Mouse (Mus musculus) lung, postnatal 36 days (tissue): ENCODE measurements around the gene Acap1.
A peak's percentile ranks its signal among the peaks of the same experiment; 100 is the strongest.
"Not testable (repeated sequence)": the region's sequence is repeated elsewhere in the genome, so short reads cannot be mapped to it uniquely, and the experiment has no call there.

Experiments
- DNase-seq: peaks from one replicate; pipeline ENCODE4 v3.0.0; 2022; ENCODE audit warnings: mixed read lengths

Acap1 gene

DNA sequence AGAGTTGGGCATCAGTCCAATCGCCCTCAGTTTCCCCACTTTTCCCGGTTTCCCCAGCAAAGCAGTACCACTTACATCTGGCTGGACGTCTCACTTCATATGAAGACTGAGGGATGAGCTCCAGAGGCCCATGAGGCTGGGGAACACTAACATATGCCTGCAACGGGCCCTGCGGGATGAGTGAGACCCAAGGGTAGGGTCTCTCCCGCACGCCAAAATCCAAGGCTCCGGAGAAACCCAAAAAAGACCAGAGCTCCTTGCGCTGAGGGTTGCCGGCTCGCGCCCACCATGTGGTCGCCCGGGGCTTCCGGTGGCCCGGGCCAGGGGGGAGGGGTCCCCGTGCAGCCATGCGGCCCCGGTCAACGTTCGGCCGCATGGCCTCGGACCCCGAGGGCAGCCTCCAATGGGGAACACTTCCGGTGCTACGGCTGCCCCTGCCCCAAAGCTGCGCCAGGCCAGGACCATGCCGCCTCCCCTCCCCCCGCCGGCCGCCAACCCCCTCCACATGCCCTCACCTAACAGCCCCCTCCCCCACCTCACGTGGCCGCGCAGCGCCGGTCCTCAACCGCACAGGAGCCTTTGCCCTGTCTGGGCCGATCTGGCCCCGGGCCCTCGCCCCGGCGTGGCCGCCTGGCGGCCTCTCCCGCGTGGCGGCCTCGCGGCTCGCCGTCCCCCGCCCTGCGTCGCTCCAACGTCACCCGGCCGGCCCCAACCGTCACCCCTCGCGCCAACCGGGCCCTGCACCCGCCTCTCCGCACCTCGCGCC, 25.1 kb upstream of the Acap1 start:
- DNase-seq, result no peak

DNA sequence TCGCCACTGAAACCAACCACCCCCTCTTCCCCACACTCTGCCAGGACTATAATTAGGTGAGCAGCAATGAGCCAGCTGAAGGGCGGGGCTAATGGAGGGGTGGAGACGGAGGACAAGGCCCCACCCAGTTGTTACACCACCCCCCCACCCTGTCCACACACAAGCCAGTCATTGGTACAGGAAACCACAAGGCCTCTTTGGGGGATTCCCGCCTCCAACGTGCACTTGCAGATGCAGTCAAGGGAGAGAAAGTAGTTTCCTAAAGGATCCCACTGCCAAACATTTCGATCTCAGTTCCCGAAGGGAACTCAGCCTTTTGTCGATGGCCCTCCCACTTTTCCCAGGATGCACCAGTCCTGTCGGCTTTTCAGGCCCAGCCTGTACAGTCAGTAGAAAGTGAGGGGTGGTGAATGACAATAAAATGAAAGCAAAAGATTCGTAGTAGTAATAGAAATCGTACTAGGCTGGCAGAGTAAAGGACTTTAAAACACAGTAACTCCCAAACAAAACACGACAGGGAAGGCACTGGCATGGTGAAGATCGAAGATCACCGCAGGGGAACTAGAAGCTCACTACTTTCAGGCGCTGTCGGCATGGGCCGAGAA, 24.4 kb upstream of the Acap1 start:
- peak; percentile 91 for DNase-seq

DNA sequence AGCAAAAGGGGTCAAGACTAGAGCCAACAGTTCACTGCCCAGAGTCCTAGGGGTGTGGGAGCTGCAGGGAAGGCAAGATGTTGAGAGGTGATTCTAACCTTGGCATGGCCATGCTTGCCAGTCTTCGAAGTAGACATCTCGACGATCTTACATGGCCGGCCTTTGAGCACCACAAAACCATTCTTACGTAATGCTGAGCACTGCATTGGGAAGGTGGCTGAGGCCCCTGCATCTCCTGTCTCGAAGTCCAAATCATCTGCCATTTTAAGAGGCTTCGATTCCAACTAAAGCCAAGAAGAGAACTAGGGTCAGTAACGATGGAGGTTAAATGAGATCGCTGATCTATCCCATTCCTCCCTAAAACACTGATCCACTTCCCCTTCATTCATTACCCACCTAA, 23.7 kb upstream of the Acap1 start:
- DNase-seq, result no peak

DNA sequence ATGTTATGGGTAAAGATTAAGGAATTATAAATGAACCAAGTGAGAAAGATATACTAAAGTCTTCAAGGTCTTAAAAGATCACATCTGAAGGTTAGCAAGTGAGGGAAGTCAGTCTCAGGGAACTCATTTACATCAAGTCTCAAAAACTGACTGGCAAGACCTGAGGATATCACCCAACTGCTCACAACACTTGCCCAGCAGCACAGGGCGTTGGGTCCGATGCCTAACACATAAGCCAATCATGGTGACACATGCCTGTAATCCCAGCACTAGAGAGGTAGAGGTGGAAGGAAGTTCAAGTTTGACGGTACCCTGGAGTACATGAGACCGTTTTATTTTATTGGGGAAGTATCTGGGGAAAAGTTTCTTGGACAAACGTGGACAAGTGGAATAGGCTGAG, 22.8 kb upstream of the Acap1 start:
- DNase-seq, result no peak

DNA sequence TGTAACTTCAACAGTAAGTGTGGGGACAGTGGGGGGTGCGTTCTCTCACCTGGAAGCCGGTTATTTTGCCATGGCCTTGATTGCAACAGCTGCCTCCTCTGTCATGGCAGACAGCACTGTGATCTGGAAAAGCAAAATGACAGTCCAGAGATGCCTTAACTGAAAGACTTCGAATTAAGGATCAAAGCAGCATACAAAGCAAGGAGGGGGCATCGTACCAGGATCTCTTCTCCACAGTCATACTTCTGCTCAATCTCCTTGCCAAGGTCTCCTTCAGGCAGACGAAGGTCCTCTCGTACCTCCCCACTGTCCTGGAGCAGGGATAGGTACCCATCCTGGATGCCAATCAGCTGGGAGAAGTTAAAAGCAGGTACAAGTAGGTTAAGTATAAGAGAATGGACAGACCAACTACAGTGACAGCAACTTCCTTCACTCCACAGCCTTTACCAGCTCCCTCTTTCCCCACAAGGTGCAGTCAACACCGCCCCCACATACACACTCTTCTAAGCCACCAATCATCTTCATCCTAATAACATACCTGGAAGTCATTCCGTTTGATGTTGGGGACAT, 22.1 kb upstream of the Acap1 start:
- DNase-seq, result no peak

DNA sequence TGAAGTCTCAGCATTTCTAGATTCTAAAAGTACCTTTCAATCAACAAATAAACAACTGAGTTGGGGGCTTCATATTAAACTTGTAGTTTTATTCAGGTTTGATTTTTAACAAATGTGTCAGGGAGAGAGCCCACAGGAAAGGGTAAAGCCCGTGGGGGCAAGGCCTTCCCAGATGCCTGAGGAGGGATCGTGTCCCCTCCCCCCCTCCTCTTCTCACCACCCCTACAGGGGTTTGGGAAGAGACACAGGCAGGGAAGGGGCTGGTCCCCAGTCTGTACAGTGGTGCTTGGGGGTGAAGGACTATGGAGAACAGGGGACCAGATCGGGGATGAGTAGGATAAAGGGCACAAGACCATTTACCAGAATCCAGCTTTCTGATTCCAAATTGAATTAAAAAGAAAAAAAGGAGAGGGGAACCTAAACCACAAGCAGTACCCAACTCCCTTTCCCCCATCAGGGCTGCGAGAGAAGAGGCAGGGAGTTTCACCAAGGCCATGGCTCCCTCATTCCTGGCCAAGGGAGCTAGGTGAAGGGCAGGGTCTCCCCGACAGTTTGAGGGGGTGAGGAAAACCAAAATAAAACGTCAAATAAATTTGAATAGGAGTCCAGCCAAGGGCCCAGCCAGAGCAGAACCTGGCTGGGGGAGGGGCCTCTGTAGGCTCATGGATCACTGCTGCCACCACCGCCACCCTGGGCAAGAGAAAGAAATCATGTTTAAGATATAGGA, 21.5 kb upstream of the Acap1 start:
- not testable (repeated sequence) for DNase-seq

DNA sequence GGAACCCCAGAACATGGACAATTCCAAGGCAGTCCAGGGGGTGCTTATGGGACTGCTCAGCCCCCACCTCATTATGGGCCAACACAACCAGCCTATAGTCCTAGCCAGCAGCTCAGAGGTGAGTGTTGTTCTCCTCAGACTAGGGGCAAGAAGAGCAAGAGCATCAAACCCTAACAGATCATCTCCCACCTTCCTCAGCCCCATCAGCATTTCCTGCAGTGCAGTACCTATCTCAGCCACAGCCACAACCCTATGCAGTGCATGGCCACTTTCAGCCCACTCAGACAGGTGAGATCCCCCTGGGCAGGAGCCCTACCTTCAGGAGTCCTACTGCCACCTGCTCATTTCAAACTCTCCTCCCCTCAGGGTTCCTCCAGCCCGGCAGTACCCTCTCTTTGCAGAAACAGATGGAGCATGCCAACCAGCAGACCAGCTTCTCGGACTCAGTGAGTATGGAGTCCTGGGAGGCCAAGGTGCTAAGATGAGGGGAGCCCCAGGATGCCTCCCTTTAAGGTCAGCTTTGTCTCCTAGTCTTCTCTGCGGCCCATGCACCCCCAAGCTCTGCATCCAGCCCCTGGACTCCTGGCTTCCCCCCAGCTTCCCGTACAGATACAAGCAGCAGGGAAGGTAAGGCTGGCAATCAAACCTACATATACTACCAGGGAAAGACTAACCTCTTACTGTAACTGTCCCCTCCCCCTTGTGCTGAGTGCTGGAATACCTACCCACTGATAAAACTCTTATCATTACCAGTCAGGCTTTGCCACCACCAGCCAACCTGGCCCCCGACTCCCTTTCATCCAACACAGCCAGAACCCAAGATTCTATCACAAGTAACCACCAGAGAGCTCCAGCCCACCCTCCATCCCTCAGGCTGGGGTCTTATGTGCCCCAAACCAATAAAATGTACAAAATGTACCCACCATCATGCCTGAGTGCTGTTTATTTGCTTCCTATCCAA, 20.6 kb upstream of the Acap1 start:
- no peak for DNase-seq

DNA sequence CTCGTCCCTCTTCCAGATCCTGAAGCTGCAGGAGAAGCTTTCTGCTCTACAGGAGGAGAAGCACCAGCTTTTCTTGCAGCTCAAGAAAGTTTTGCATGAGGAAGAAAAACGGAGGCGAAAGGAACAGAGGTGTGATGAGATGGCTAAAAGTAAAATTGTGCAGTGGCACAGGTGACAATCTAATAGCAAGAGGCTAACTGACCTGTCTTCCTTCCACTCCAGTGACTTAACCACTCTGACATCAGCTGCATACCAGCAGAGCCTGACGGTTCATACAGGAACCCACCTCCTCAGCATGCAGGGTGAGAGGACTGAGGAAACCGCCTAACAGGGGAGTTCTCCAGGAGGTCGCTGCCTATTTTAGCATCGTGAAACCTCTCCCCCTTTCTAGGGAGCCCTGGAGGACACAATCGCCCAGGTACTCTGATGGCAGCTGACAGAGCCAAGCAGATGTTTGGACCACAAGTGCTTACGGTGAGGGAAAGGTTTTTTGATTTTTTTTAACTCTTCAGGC, 19.6 kb upstream of the Acap1 start:
- DNase-seq, result no peak

DNA sequence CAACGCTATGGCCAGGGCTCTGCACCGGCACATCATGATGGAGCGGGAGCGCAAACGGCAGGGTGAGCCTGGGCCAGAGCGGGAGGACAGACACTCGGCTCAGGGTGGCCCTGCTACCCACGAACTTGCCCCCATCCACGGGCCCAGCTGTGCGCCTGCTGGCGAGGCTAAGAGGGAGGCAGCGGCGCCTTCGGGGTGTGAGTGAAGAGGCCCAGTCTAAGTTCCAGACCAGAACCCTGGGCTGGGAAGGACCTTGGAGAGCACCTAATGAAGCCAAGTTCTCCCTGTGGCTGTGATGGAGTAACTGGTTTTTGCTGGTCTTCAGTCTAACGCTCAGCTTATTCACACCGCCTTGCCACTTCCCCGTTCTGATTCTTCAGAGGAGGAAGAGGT, 19.0 kb upstream of the Acap1 start:
- no peak for DNase-seq

DNA sequence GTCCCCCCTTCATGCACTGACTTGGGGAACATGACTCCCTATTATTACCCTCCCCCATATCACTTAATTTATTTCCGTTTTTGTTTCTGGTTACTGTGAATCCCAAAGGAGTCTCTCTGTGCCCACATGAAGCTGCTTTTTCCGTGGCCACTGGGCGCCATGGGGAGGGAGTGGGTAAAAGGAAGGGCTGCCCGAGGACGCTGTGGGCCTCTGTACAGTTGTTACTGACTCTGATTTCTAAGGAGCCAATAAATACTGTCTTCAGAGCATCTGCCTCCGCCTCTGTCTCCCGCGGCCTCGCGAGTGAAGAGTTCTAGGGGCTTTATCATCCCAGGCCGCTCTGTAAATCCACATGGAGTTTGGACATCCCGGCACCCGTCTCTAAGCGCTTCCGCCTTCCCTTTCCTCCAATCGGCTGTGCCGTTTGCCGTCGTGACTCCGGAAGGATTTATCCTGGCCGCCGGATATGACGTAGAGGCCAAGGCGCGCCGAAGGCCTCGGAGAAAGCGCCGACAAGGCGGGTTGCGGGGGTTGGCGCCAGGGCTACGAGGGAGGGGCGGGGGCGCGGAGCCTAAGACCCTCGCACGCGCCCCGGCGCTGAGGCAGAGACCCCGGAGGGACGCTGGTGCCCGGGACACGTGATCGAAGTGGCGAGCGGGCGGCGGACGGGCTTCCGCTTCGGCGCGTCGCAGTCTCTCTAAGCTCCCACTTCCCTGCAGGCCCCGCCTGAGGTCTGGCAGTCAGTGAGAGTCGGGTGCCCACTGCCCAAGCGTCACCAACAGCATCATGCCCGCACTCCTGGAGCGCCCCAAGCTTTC, 18.4 kb upstream of the Acap1 start, which contains the start of gene Gps2:
TSS of gene Gps2 (plus strand) at position 335 of the 818 bp plus-strand sequence.
- peak; percentile 95 for DNase-seq

DNA sequence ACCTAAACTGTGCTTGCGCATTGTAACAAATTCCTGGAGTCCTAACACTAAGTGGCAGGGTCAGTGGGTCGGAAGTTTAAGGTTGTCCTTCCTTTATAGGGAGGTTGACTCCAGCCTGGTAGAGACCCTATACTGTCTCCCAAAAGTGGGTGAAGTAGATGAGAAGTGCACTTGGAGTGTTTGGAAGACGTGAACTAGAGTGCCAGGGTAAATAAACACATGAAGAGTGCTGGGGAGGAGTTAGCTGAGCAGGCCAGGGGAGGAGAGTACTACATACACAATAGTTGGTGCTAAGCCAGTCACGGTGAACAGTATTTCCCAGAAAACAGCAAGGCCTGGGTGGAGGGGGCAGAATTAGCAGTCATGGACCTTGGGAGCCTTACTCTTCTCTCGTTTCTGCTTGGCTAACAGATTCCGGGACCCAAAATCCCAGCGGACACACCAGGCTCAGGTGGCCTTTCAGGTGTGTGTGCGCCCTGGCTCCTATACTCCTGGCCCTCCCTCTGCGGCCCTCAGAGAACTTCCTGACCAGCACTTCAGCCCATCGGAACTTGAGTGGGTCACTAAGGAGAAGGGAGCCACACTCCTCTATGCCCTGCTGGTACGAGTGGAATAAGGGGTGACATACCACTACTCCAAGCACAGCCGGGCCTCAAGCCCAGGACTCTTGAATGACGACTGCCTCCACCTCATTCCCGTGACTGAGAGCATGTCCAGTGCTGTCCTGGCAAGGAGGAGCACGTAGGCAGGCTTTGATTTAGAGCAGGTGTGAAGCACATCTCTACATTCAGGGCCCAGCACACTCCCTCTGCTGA, 17.6 kb upstream of the Acap1 start:
- DNase-seq, result peak; percentile 76

DNA sequence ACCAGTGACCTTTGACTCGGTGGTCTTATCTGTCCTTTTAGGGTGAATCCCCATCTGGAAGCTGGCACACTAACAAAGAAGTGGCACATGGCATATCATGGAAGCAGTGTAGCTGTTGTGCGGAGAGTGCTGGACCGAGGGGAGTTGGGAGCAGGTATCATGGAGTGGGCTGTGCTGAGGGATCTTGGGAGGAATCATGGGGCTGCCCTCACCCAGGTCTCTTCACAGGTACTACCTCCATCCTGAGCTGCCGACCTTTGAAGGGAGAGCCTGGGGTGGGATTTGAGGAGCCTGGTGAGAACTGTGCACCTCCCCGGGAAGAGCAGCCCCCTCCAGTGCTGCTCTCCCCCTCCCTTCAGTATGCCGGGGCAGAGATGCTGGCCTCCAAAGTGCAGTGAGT, 16.4 kb upstream of the Acap1 start:
- DNase-seq, result no peak

DNA sequence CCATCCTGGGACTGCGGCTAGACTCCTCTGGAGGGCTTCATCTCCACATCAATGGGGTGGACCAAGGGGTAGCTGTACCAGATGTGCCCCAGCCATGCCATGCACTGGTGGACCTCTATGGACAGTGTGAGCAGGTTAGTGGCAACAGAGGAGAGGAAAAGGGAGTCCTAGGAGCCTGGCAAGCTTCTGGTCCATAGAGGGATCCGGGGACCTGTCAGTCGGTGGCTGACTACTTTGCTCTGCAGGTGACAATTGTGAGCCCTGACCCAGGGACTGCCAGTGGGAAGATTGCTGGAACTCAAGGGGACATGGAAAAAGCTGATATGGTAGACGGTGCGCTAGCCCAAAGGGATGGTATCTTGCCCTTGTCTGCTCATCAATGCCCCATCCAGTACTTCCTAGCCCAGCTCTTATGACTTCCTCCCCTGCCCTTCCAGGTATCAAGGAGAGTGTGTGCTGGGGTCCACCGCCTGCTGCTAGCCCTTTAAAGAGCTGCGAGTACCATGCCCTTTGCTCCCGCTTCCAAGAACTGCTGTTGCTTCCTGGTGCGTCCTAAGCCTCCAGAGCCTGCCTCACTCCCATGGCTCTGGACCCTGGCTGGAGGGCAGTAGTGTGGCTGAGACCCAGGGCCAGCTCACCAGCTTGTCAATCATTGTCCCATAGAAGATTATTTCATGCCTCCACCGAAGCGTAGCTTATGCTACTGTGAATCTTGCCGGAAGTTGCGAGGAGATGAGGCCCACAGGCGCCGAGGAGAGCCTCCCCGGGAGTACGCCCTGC, 15.6 kb upstream of the Acap1 start:
- DNase-seq, result no peak

DNA sequence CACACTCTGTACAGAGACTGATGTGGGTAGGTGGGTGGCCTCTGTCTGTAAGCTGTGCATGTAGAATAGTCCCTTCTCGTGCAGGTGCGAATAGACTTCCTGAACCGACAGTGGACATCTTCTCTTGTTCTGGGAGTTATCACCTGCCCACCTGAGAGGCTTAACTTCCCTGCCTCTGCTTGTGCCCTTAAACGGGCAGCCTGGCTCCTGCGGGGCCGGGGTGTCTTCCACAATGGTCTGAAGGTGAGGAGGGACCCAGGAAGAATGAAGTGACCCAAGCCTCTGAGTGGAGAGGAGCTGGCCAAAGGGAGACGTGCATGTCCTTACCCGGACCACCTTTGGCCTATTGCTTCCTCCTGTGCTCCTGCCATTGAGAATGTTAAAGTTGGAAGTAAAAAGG, 14.8 kb upstream of the Acap1 start:
- DNase-seq, result no peak

DNA sequence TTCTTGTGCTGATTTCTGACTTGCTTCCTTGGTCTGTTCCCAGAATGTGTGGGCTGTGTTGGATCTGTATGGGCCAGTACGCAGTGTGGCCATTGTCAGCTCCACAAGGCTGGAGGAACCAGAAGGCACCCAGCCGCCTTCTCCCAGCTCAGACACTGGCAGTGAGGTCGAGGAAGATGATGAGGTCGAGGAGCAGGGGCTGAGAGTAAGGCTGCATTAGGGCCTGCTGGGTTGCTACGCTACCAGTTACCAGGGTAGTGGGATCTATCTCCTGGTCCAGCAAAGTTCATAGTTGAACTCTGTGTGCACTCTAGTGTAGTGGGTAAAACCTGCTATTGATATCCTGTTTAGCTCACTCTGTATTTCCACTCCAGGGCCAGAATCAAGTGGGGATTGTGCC, 13.8 kb upstream of the Acap1 start:
- no peak for DNase-seq

DNA sequence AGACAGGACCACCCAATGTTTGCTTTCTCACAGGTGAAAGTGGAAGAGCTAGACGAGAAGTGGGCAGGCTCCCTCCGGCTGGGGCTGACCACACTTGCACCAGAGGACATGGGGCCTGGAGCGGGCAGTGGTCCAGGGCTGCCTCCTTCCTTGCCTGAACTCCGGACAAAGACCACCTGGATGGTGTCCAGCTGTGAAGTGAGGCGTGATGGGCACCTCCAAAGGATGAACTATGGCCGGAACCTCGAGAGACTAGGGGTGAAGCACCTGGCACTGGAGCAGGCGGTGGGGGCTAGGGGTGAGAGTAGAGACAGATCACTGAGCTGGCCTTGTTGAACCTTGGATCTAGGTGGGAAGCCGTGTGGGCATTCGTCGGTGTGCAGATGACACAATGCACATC, 13.3 kb upstream of the Acap1 start:
- DNase-seq, result no peak

DNA sequence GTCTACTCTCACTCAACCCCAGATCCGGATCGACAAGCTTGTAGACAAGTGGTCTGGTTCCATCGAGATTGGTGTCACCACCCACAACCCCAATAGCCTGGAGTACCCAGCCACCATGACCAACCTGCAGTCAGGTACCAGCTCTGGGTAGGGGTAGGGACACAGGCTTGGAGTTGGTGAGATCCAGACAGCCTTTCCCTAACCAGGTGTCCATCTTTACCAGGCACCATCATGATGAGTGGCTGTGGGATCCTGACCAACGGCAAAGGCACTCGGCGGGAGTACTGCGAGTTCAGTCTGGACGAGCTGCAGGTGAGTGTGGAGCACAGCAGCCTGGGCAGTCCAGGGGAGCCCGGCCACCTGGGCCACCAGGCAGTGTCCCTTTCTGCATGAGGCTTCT, 9.0 kb upstream of the Acap1 start:
- no peak for DNase-seq

DNA sequence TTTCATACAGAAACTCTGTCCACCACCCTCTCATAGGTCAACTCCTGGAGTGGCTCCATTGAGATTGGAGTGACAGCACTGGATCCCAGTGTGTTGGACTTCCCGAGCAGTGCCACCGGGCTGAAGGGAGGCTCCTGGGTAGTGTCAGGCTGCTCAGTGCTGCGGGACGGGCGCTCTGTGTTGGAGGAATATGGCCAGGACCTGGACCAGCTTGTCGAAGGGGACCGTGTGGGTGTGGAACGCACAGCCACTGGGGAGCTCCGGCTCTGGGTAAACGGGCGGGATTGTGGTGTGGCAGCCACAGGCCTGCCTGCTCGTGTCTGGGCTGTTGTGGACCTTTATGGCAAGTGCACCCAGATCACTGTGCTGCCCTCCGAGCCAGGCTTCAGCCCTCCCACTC, 7.6 kb upstream of the Acap1 start:
- DNase-seq, result no peak

DNA sequence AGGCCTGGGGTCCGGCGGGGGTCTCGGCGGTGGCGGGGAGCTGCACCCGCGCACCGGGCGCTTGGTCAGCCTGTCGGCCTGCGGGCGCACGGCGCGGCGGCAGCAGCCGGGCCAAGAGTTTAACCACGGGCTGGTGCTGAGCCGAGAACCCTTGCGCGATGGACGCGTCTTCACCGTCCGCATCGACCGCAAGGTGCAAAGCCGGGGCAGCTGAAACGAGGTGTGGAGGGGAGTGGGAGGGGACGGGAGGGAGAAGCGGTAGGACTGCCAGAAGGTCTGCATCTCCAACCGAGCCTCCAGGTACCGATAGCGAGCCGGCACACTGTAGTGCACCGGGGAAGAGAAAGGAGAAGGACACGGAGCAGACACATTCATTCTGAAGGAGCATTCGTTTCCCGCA, 6.7 kb upstream of the Acap1 start:
- no peak for DNase-seq

DNA sequence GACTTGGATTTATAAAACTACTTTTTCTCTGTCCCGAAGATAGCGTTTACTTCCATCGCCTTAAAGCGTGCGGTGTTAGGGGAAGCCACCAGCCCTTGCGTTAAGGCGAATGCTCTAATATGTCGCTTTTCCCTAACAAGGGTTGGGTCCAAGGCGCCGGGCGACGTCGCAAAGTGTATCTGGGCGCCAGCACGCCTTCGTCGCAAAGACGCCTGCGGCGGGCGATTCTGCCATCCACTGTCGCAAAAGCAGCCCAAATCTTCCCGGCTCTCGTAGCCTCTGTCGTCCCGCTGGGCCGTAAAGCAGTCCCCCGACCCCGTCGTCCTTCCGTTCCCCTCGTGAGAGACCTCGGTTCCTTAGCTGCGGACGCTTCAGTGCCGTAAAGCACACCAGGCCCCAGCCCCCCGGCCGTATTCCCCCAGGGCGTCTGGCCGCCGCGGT, 6.1 kb upstream of the Acap1 start:
- peak; percentile 96 for DNase-seq
